Comparison of ENCODE assay signal across 26 mouse cellular contexts in the genomic region with DNA sequence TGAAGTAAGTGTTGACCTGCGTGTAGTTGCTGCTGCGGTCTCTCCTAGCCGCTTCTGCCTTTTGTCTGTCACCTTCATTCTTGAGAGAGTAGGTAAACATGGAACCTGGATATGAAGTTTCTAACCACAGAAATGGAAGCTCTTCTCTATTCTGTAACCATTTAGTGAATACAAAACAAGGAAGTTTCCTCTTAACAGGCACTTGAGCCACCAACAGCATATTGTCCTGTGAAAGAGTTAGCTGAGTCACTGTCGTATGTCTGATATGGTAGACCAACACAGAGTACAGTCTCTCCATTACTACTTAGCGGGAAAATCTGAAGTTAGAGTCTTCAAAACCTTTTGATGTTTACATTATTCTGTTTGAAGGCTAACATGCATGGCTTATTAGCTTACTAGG. TPM values are rescaled to one million over a fixed set of nuclear protein-coding genes. Genes with fewer than 3 reads are reported as not detected.
"Had no signal": no experiment of that assay in that cellular context is flagged by ENCODE, and none has a peak within 500 bp of the region (broad histone marks: within the 10 kb centered on the region; RNA-seq: fewer than 3 reads in every experiment).

No protein-coding gene starts in this region.

- DNase-seq: gastrocnemius, postnatal 25 days; heart, adult 18-20 months; heart, postnatal 10 days; heart, postnatal 4 days; kidney, adult 2 months; kidney, adult 9 months; kidney, postnatal 14 days; kidney, postnatal 36 days; left cerebral cortex, postnatal 4 days had no signal

- ATAC-seq: hindbrain, embryonic 16.5 days; inflammation-experienced regulatory T-cells, adult 6 months; intestine, embryonic 15.5 days; intestine, postnatal 0 days; liver, embryonic 12.5 days had no signal

RNA-seq across cellular contexts. Expression of gene Gm11027, which starts 59.1 kb away (rescaled TPM):
- total RNA-seq: gastrocnemius, adult 18-20 months; gastrocnemius, adult 8-10 months; gastrocnemius, postnatal 25 days; heart, adult 18-20 months; heart, adult 8-10 months; heart, postnatal 10 days; heart, postnatal 25 days; heart, postnatal 4 days; layer of hippocampus, adult 18-20 months; layer of hippocampus, adult 8-10 months; layer of hippocampus, postnatal 10 days; layer of hippocampus, postnatal 25 days; left cerebral cortex, adult 2 months; left cerebral cortex, postnatal 10 days; left cerebral cortex, postnatal 25 days; left cerebral cortex, postnatal 4 days; liver, adult 2 months had no signal
